Mouse (Mus musculus): ENCODE data around the gene Psd.

GRCm38 (mm10) chr19:46303251-46304215, 23.4 kb downstream of the Psd start:
- TF ChIP-seq CTCF (IDR thresholded peaks at IDR 0.05; ENCODE audit: low read depth, low read length) (no peak), POLR2A (IDR thresholded peaks at IDR 0.05; ENCODE audit: borderline replicate concordance, low read depth, low read length) (no peak)
